Mouse (Mus musculus) spleen, embryonic (tissue): ENCODE results near the gene Tsc22d1.

ENCODE experiments used
- CTCF ChIA-PET: fragments of 350-600 bp; sonication (Branson Sonifier 250); formaldehyde crosslinking; loops from one replicate; lab custom pipeline; 2022; lab: Charles Lee

The Tsc22d1 gene

GRCm38 (mm10) chr14:76555263-76556030, 140.7 kb downstream of the Tsc22d1 start:
- CTCF ChIA-PET, result no interaction called here

DNA sequence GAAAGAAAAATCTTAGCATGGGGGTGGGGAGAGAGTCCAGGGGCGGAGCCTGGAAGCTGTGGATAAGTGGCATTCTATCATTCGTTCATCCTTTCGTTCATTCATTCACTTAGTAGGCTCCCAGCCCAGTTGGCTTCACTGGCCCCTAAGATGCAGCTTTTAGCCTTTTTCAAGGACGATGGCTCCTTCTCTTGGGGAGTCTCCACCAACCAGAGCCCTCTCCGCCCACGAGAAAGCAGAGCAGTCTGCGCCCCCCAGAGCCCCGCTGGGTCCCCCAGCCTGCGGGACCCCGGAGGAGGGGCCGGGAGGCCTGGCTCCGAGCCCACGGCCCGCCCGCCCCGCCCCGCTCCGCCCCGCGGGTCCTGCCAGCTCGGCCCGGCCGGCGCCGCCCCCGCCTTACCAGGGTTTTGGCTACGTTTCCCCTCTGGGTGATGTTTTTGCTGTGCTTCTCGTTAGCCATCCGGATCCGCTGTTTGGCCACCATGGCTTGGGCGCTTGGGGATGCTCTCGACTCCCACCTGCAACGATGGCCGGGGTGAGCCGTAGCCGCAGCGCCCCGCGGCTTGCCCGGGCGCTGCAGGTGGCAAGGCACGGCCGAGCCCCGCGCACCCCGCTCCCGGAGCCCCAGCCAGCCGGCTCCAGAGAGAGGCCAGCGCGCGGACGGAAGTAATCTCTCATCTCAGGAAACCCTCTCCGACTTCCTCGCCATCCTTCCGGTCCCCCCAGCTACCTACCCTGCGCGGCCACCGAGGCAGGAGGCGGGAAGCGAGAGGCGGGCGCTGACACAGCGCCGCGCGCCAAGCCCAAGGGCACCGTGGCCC, 141.5 kb downstream of the Tsc22d1 start:
- CTCF ChIA-PET, result no interaction called here

- CTCF ChIA-PET, result no interaction called here
Measured at GRCm38 (mm10) chr14:76556852-76557208, 142.1 kb downstream of the Tsc22d1 start, which contains the start of gene Serp2. TSS of gene Serp2 (minus strand) at chr14:76556889.
